Mouse (Mus musculus) limb, embryonic 11.5 days (tissue): ENCODE results near the gene Elmo2. TPM values are rescaled to one million over a fixed set of nuclear protein-coding genes. Genes with fewer than 3 reads are reported as not detected.

Experiments
- ATAC-seq: fragments of 200-750 bp; cut with Nextera tagmentation; 2 replicates; pipeline ENCODE4 v1.8.0; 2017; ENCODE audit warnings: low read depth; ENCODE audit not compliant: insufficient number of reproducible peaks, low FRiP score, low TSS enrichment
- DNase-seq: peaks from one replicate; pipeline ENCODE4 v3.0.0-alpha.2; 2015; ENCODE audit warnings: low spot score
- H3K27ac ChIP-seq: fragments of 300-500 bp; sonication (generic); replicated peaks from 2 replicates; pipeline ENCODE4 v1.5.1; 2014; ENCODE audit warnings: low read depth, mild to moderate bottlenecking, low read length
- H3K27me3 ChIP-seq: fragments of 300-500 bp; sonication (generic); 2 replicates; pipeline ENCODE4 v1.6.1; 2014; ENCODE audit warnings: mild to moderate bottlenecking, low read length, mixed read lengths; ENCODE audit not compliant: control insufficient read depth, insufficient read depth
- H3K36me3 ChIP-seq: fragments of 300-500 bp; sonication (generic); 2 replicates; pipeline ENCODE4 v1.6.1; 2014; ENCODE audit warnings: mild to moderate bottlenecking, low read length, moderate library complexity, mixed read lengths; ENCODE audit not compliant: control insufficient read depth, insufficient read depth
- H3K4me1 ChIP-seq: fragments of 300-500 bp; sonication (generic); 2 replicates; pipeline ENCODE4 v1.6.1; 2014; ENCODE audit warnings: low read length, mixed read lengths; ENCODE audit not compliant: control insufficient read depth, insufficient read depth
- H3K4me2 ChIP-seq: fragments of 300-500 bp; sonication (generic); 2 replicates; pipeline ENCODE4 v1.6.1; 2014; ENCODE audit warnings: low read depth, mild to moderate bottlenecking, moderate library complexity; ENCODE audit not compliant: severe bottlenecking
- H3K4me3 ChIP-seq: fragments of 300-500 bp; sonication (generic); 2 replicates; pipeline ENCODE4 v1.5.1; 2014; ENCODE audit warnings: low read depth, low read length
- H3K9ac ChIP-seq: fragments of 300-500 bp; sonication (generic); 2 replicates; pipeline ENCODE4 v1.6.1; 2014; ENCODE audit warnings: mild to moderate bottlenecking, low read length
- H3K9me3 ChIP-seq: fragments of 300-500 bp; sonication (generic); 2 replicates; pipeline ENCODE4 v1.6.1; 2016; ENCODE audit warnings: low read length; ENCODE audit not compliant: control insufficient read depth
- WGBS: fragments of 180-500 bp; shearing (Covaris S2); extraction: QIAGEN DNeasy Blood & Tissue Kit; methylation state at CpG from one replicate; pipeline ENCODE4 v1.1.7; 2014; 5-methylcytosine and 5-hydroxymethylcytosine counted together
- polyA plus RNA-seq: library from polyadenylated mRNA; unstranded; fragments of >200 nt; fragmentation: Nextera tagmentation; extraction: Ambion mirVana; gene quantifications from 2 replicates; pipeline ENCODE4 v1.2.1, GENCODE M21; 2014

Elmo2 gene
- polyA plus RNA-seq, 1 experiment from 2014 or later: 86.0 TPM

DNA sequence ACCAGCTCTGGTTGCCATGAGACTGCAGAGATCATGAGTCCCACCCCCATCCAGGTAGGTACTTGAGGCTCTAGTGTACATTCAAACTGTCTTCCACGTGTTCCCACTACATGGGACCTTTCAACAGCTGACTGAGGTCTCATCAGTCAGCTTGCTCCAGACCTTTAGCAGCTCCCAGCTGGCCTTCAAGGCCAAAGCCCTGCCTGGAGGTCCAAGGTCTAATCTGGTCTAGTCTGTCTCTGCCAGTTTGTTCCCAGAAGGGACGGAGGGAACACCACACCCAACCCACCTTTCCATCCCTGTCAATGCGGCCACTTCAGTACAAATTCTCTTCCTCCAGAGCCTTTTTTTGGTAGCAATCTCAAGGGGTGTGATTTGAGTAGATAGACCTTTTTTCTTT is 42.6 kb downstream of the Elmo2 start:
- DNase-seq (no peak), ATAC-seq (no peak)
- H3K36me3 ChIP-seq: peaks cover 2% of the 10 kb centered on the region; the same call in 1 of the 2 replicates
- WGBS: 88% methylated on average over 3 of the region's 3 CpGs
- H3K4me3 ChIP-seq: no peak overlapping the region
- no peak overlapping the region for H3K4me2 ChIP-seq
- H3K9me3 ChIP-seq: no peaks in the 10 kb centered on the region
- H3K27me3 ChIP-seq: no peaks in the 10 kb centered on the region
- no peak overlapping the region for H3K27ac ChIP-seq
- peaks cover 16% of the 10 kb centered on the region; the same call in 1 of the 2 replicates for H3K4me1 ChIP-seq
- no peak overlapping the region for H3K9ac ChIP-seq

DNA sequence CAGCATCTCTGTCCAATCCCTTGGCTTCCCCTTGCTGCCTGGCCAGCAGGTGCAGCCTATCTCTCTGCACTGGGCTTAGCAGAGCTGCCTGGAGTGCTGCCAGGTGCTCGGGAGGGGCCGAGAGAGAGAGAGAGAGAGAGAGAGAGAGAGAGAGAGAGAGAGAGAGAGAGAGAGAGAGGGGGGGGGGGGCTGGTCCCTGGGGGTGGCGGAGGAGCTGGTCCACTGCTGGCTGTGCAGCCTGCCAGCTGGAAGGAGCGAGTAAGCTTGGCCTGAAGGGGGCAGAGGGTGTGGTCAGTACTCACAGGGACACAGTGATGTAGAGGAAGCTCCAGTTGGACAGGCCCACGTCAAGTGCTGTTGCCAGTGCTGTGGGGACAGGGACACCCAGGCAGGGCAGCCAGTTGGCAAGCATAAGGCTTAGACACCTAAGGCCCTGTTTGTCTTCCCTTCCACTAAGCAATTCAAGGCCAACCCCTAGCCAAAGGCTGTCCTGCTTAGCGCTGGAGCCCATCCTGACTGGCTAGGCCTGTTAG is 44.4 kb downstream of the Elmo2 start:
- no peak for ATAC-seq
- H3K4me2 ChIP-seq: no peak overlapping the region
- peaks cover 2% of the 10 kb centered on the region; the same call in 1 of the 2 replicates for H3K36me3 ChIP-seq
- H3K9me3 ChIP-seq: no peaks in the 10 kb centered on the region
- no peak overlapping the region for H3K4me3 ChIP-seq
- WGBS: 67% methylated on average over 5 of the region's 6 CpGs
- no peaks in the 10 kb centered on the region for H3K27me3 ChIP-seq
- H3K27ac ChIP-seq: no peak overlapping the region
- no peak overlapping the region for H3K9ac ChIP-seq
- peaks cover 5% of the 10 kb centered on the region; the same call in 1 of the 2 replicates for H3K4me1 ChIP-seq
- DNase-seq: no peak

DNA sequence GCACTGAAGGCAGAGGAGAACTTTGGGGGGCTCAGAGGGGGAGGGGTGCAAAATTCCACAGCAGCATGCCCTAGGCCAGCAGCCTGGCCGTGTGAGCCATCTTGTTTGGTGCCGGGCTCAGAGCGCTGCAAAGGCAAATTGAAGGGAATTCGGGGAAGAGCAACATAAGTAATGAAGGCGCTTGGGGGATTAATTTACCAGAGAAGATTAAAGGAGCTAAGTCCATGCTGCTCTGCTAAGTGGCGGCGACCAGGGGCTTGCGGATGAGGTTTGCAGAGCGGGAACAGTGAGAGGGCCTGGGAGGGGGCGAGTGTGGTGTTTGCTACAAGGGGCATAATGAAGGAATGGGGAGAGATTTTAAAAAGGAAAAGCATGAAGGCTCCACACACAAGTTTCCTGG is 46.9 kb downstream of the Elmo2 start:
- ATAC-seq (no peak), DNase-seq (no peak)
- Histone ChIP-seq H3K36me3 (peaks cover 2% of the 10 kb centered on the region; the same call in 1 of the 2 replicates), H3K4me2 (no peak overlapping the region), H3K27ac (no peak overlapping the region), H3K9ac (no peak overlapping the region), H3K27me3 (no peaks in the 10 kb centered on the region), H3K4me1 (peaks cover 9% of the 10 kb centered on the region), H3K4me3 (no peak overlapping the region), H3K9me3 (no peaks in the 10 kb centered on the region)
- 53% methylated on average over 10 of the region's 10 CpGs for WGBS

DNA sequence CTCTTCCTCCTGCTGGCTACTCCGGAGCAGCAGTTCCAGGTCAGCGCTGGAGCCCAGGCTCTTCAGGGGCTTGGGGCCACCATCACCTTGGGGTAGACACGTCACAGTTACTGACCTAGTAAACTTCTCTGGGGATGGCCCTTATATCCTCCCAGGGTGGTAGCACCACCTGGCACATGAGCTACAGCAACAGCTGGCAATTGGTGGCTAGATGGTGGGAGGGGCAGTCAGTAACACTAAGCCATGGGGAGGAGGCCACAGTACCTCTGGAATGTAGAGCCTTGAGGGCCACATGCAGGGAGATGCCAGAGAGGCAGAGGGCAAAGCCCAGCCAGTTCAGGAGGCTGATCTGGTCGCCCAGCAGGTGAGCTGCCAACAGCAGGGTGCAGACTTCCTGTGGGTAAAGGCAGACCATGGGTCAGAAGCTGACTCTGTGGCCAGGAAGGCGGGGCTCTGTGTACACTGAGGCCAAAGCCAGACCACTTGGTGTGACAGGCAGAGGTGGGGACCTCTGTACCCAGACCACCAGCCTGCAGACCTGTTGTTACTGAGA is 49.0 kb downstream of the Elmo2 start:
- H3K4me3 ChIP-seq: no peak overlapping the region
- no peak overlapping the region for H3K27ac ChIP-seq
- H3K27me3 ChIP-seq: no peaks in the 10 kb centered on the region
- H3K36me3 ChIP-seq: peaks cover 2% of the 10 kb centered on the region; the same call in 1 of the 2 replicates
- no peaks in the 10 kb centered on the region for H3K9me3 ChIP-seq
- WGBS: 83% methylated on average over 5 of the region's 5 CpGs
- DNase-seq: no peak
- no peak overlapping the region for H3K9ac ChIP-seq
- H3K4me1 ChIP-seq: peaks cover 9% of the 10 kb centered on the region
- no peak overlapping the region for H3K4me2 ChIP-seq
- no peak for ATAC-seq

DNA sequence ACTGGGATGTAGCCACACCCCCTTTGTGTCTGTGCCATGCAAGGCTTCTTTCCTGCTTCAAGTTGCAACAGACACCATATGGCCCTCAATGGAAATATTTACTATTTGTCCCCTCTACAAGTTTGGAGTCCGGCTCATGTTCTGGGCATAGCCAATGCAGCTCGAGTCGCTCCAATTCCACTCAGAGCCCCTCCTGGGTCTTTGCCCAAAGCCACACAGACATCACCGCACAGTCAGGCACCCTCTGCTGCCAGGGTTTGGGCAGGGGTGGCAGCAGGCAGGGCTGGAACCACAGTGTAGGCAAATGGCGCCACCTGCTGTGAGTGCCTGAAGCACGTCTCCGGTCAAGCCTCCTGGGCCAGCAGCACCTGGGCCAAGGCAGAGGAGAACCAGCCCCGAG is 50.5 kb downstream of the Elmo2 start:
- H3K4me3 ChIP-seq: no peak overlapping the region
- H3K27ac ChIP-seq: no peak overlapping the region
- H3K4me2 ChIP-seq: no peak overlapping the region
- no peaks in the 10 kb centered on the region for H3K9me3 ChIP-seq
- no peak overlapping the region; the same call in 1 of the 2 replicates for H3K9ac ChIP-seq
- peaks cover 15% of the 10 kb centered on the region for H3K4me1 ChIP-seq
- WGBS: 24% methylated on average over 8 of the region's 8 CpGs
- no peaks in the 10 kb centered on the region for H3K27me3 ChIP-seq
- ATAC-seq (no peak), DNase-seq (peak; percentile 80)
- no peaks in the 10 kb centered on the region; the same call in 1 of the 2 replicates for H3K36me3 ChIP-seq

DNA sequence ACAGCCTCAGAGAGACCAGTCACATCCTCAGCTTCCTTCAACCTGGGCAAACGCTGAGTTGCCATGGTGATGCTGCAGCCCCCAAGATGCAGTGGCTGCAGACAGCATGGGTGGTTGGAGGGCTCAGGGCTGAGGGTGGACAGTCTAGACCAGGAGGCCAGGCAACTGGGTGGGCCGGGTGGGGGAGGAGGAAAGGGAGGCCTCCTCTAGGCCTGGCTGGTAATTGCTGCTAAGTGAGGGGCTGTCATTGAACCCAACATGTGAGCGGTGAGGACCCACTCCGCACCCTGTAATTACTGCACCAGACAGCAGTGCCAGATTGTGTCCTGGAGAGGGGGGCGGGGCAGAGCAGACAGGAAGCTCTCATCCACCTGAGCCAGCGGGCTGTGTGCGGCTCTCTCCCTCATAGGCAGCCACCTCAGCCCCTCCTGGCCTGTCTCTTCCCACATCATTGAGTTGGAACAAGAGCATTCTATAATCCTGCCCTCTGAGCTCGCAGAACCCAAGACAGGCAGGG is 51.1 kb downstream of the Elmo2 start:
- Histone ChIP-seq H3K27me3 (no peaks in the 10 kb centered on the region), H3K4me1 (peaks cover 17% of the 10 kb centered on the region), H3K4me2 (no peak overlapping the region), H3K9ac (no peak overlapping the region), H3K27ac (no peak overlapping the region), H3K4me3 (no peak overlapping the region), H3K36me3 (no peaks in the 10 kb centered on the region; the same call in 1 of the 2 replicates), H3K9me3 (no peaks in the 10 kb centered on the region)
- DNase-seq (no peak), ATAC-seq (peak; percentile 41; the same call in 1 of the 2 replicates)
- 26% methylated on average over 8 of the region's 8 CpGs for WGBS

DNA sequence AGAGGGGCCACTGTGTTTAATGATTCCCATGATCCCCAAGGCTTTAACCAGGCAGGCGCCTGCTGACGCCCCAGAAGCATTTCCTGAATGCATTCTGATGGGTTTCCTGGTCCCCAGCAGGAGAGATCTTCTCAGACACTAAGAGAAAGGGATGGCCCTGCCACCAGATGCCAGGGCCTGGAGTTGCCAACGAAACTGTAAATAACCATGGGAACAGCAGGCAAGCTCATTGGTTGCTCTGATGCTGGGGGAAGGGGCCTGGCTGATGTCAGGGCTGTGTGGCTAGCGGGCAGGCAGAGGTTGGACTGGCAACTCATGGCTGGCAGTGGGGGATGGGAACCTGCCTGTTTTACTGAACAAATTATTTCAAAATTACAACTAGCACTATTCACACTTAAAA is 52.7 kb downstream of the Elmo2 start:
- 47% methylated on average over 4 of the region's 4 CpGs for WGBS
- 0 out of 2 replicates have a peak, but pooled peaks cover 1% of the 10 kb centered on the region for H3K27me3 ChIP-seq
- no peak overlapping the region for H3K27ac ChIP-seq
- H3K9me3 ChIP-seq: no peaks in the 10 kb centered on the region
- peaks cover 17% of the 10 kb centered on the region for H3K4me1 ChIP-seq
- DNase-seq: no peak
- H3K36me3 ChIP-seq: no peaks in the 10 kb centered on the region; the same call in 1 of the 2 replicates
- H3K4me3 ChIP-seq: no peak overlapping the region
- no peak overlapping the region for H3K4me2 ChIP-seq
- ATAC-seq: no peak
- H3K9ac ChIP-seq: no peak overlapping the region

DNA sequence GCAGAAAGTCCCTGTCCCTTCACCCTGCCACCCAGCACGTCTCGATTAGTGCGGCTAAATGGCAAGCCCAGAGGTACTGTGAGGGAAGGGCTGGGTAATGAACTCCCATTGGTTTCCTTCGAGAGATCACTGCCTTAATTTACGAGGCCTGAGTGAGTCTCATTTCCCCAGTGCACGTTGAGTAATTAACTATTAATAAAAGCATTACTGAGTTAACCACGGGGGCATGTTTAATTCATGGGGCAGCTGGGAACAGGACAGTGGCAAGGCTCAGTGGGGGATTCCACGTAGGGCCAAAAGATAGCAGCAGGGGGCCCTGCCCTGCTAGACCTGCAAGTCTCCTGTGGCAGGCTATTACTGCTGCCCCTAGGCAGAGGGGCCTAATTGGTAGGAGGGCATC is 55.0 kb downstream of the Elmo2 start:
- DNase-seq: no peak
- no peak for ATAC-seq
- Histone ChIP-seq H3K4me2 (no peak overlapping the region), H3K4me3 (no peak overlapping the region), H3K9me3 (no peaks in the 10 kb centered on the region), H3K4me1 (peaks cover 17% of the 10 kb centered on the region), H3K27me3 (peaks cover 2% of the 10 kb centered on the region; the same call in 1 of the 2 replicates), H3K27ac (no peak overlapping the region), H3K36me3 (no peaks in the 10 kb centered on the region), H3K9ac (no peak overlapping the region)
- WGBS: 7% methylated on average over 8 of the region's 8 CpGs
